Mouse (Mus musculus) B cell, adult 62 days (primary cell): Measurements from ENCODE around the gene Mc3r. TPM values are rescaled to one million over a fixed set of nuclear protein-coding genes. Genes with fewer than 3 reads are reported as not detected.

Experiments
- total RNA-seq: library from RNA; stranded (reverse); gene quantifications from 4 replicates; pipeline ENCODE4 v1.2.4, GENCODE M21; 2023

Gene Mc3r
- not detected in 4 replicates for total RNA-seq

GRCm38 (mm10) chr2:172248106-172248764 is at the start of gene Mc3r:
Gene Mc3r, plus strand, starts transcription at chr2:172248492.

Other genes starting within 250 kb of the Mc3r start
- gene Cbln4, start 205.0 kb upstream of the Mc3r start, total RNA-seq: not detected in 4 replicates
- gene Fam210b, start 97.1 kb downstream of the Mc3r start, total RNA-seq: 8.5 to 10.8 TPM (median 10.0 TPM) in 4 replicates
- gene Aurka, start 122.0 kb downstream of the Mc3r start, total RNA-seq: 5.1 to 7.8 TPM (median 6.8 TPM) in 4 replicates
- gene Cstf1, start 122.2 kb downstream of the Mc3r start, total RNA-seq: 33.0 to 37.6 TPM (median 35.2 TPM) in 4 replicates
- 2.8 to 3.4 TPM (median 3.3 TPM) in 4 replicates for gene Cass4, start 145.3 kb downstream of the Mc3r start, total RNA-seq
- gene Rtf2, start 192.1 kb downstream of the Mc3r start, total RNA-seq: 75.6 to 81.5 TPM (median 79.6 TPM) in 4 replicates
- gene Gcnt7, start 210.1 kb downstream of the Mc3r start, total RNA-seq: not detected in 4 replicates
- 8.1 to 11.6 TPM (median 9.2 TPM) in 4 replicates for gene Fam209, start 224.0 kb downstream of the Mc3r start, total RNA-seq